Mouse (Mus musculus) right cerebral cortex, postnatal 4 days (tissue): Measurements from ENCODE around the gene Miox.

Source experiments
- DNase-seq: peaks from one replicate; pipeline ENCODE4 v3.0.0-alpha.2; 2022

The Miox gene

GRCm38 (mm10) chr15:89334271-89334670 is at the start of gene Miox:
Gene Miox (plus strand): TSS chr15:89334398.
- DNase-seq: no peak

- DNase-seq: no peak
These were observed 49.2 kb upstream of the Miox start for GRCm38 (mm10) chr15:89285004-89285403.

DNA sequence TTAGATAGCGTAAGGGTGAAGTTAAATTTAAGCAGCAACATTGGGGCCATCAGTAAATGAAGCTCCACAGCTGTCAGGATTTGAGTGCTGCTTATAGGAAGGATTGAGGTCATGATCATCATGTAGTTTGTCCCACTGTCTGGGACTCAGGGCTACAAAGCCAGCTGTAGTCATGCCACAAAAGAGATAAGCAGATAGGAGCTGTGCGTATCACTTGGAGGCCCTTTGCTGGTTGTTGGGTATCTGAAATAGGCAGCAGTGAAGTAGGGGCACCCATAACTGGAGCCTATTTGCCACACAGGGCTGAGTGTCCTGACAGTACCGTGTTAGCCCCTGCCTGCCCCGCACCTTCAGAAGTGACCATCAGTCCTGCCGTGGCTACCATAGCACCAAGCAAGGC is 48.7 kb upstream of the Miox start:
- no peak for DNase-seq

GRCm38 (mm10) chr15:89286114-89286513 is 48.1 kb upstream of the Miox start:
- DNase-seq: no peak

DNA sequence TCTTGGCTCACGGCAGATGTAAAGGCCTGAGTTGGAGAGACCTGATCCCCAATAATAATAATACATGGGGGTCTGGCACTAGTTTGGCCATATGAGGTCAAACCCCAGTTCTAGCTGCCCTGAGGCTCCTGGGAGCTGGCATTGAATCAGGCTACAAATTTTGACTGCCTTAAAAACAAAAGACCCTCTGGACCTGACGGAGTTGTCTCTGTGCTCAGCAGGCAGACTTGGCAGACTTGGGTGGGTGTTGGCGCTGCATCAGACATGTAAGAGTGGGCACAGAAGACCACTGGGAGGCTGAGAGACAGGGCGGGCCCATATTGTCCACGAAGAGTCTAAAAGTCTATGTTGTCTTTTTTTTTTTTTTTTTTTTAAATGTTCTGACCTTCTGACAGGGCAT is 47.6 kb upstream of the Miox start:
- DNase-seq: no peak

DNA sequence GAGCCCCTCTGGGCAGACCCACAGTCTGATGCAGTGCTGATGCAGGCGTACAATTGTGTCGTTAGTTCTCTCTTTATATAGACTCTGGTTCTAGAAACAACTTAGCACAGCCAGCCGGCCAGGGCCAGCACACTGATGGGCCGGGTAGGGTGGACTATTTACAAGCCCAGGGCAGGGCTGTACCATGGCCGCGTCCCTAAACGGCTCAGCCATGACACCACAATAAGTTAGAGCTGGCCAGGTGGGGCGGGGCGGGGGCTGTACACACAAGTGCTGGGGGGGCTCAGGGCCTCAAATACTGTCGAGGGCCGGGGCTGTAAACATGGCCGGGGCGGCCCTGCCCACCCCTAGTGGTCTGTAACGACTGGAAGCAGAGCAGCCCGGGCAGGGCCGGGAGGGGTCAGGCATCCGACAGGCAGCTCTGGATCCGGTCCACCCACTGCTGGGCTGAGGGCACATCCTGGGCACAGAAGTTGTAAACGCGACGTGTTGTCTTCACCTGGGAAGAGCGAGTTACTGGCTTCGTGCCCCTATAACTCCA is 45.9 kb upstream of the Miox start:
- no peak for DNase-seq

DNA sequence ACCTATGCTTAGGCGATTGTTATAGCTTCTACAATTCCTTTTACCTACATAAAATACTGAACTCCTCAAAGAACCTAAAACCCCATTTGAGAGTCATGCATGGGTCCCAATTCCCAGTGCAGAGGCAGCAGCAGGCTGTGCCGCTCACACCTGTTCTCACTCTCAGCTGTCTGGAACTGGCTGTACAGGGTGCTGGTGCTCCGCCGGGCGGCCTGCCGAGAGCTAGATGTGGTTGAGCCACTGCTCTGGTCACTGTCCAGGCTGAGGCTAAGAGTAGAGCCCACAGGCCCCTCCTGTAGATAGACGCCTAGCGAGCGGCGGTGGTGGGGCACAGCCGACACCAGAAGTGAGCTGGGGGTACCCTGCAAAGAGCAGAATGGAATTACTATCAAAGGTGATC is 44.7 kb upstream of the Miox start:
- DNase-seq: no peak

DNA sequence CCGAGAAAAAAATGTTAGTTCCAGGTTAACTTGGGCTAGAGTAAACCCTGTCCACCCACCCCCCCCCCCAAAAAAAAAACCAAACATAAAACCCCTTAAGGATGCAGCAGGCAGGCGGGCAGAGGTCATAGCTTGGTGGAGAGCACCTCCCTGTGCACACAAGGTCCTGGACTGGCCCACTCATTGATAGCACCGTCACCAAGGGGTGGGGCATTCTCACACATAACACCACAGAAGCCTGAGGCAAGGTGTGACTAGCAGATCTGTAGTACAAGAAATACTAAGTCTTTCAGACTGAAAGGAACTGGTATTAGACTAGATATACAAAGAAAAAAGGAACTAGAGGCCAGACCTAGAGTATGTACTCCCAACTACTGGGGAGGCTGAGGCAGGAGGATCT is 42.7 kb upstream of the Miox start:
- DNase-seq: no peak

GRCm38 (mm10) chr15:89292795-89293194 is 41.4 kb upstream of the Miox start:
- no peak for DNase-seq

DNA sequence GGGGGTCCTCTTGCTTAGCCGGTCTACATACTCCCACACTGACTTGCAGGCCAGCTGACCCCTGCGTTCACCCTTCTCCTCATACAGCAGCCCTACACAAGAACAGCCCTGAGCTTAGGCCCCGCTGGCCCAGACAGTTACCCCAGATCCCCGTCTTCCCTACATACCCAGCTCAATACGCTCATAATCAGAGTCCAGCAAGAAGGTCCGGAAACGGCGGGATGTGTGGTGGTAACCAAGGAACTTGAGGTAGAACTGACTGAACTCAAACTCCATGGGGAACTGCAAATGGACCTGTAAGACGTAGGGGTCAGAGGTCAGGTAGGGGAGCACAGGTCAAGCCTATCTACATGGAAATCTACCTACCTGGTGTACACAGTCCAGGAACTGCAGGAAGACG is 40.4 kb upstream of the Miox start:
- no peak for DNase-seq

GRCm38 (mm10) chr15:89295580-89296165 is 38.5 kb upstream of the Miox start:
- no peak for DNase-seq

GRCm38 (mm10) chr15:89296465-89296864 is 37.7 kb upstream of the Miox start:
- no peak for DNase-seq

- no peak for DNase-seq
These were observed 36.5 kb upstream of the Miox start for GRCm38 (mm10) chr15:89297695-89298094.

- no peak for DNase-seq
These were observed 34.0 kb upstream of the Miox start for GRCm38 (mm10) chr15:89300180-89300579.

GRCm38 (mm10) chr15:89300600-89300999 is 33.6 kb upstream of the Miox start:
- DNase-seq: no peak

- no peak for DNase-seq
These were observed 28.2 kb upstream of the Miox start for GRCm38 (mm10) chr15:89305966-89306365.

- no peak for DNase-seq
These were observed 26.7 kb upstream of the Miox start for GRCm38 (mm10) chr15:89307461-89307860.

DNA sequence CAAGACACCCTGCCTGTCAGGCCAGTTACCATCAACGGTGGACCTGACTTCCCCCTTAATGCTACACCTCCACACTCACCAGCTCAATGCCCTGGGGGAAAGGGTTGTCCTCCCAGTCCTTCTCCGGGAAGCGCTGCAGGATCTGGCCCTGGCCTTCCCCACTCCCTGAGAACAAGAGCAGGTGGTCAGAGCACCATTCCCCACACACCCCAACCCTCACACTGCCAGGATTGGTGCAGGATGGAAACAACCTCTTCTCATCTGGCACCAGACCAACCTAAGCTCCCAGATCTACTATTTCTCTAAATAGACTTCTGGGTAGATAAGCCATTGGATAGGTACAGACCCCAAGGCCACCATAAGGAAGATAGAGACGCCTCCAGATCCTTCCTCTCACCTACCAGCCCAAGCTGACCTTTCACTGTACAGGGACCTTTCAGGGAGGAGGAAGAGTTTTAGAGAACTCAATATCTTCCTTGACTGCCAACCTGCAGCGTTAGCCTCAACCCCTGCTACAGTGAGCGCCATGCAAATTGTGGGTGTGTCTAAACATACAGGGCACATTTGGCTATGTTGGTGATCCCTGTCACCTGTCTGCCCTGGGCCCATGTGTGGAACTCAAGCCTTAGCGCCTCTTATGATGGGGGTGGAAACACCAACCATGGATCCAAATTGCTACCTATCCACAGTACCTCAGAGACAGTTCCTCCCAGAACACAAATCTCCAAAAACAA is 25.6 kb upstream of the Miox start:
- no peak for DNase-seq

- no peak for DNase-seq
These were observed 24.2 kb upstream of the Miox start for GRCm38 (mm10) chr15:89309962-89310498.

DNA sequence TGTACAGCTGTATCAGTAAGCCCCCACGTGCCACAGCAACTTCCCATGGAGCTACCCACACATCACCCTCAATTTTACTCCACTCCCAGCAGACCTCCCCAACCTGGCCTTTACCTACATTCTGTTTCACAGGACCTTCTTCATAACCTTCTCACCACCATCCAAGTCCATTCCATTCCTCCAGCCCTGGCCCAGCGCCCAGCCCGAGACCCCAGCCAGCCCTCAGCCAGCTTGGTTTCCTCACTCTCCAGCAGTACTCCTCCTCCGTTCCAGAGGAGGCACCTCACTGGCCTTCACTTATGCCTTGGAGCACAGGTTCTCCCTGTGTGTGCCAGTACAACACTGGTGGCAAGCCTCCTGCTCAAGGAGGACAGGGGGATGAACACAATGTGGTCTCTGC is 20.8 kb upstream of the Miox start:
- no peak for DNase-seq

GRCm38 (mm10) chr15:89314107-89314506 is 20.1 kb upstream of the Miox start:
- no peak for DNase-seq

- peak; percentile 52 for DNase-seq
These were observed 19.5 kb upstream of the Miox start for GRCm38 (mm10) chr15:89314511-89315189.

DNA sequence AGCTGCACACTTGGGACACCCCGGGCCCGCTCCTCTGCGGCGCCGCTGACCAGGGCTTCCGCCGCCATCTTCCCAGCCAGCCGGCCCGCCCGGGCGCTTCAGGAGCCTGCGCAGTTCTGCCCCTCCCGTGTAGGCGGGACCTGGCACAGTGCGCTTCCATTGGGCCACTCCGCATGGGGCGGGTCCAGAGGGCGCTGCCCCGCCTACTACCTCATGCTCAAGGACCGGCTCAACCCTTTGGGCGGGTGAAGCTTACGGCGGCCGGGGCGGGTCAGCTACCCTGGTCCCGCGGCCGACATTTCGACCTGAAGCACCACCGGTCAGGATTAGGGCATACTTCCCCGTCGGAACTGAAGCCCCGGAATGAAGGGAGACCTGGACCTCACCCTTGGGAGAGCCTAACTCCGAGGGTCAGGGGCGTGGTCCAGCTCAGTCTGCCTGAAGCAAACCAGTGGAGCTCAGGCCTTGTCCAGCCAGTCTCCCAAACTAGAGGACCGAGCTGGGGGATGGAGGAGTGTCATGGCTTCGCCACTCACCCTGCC is 18.9 kb upstream of the Miox start, which contains the start of gene Sbf1:
TSS of gene Sbf1 (minus strand) at position 122 of the 542 bp plus-strand sequence.
- DNase-seq: peak; percentile 95
